Mouse (Mus musculus) spleen, postnatal 4 days (tissue): ENCODE measurements around the gene Pofut1.
"Not testable (repeated sequence)": the region's sequence is repeated elsewhere in the genome, so short reads cannot be mapped to it uniquely, and the experiment has no call there.

Experiments
- DNase-seq, 2 experiments: peaks; one replicate each; pipeline ENCODE4 v3.0.0; 2022; ENCODE audit warnings: low spot score in 2 of 2

Gene Pofut1

GRCm38 (mm10) chr2:153239021-153239859, 2.1 kb upstream of the Pofut1 start:
- DNase-seq = no peak

GRCm38 (mm10) chr2:153239860-153240480, 1.4 kb upstream of the Pofut1 start:
- no peak for DNase-seq

GRCm38 (mm10) chr2:153240701-153241235, 565 bp upstream of the Pofut1 start:
- peak; percentile 74 to 85 for DNase-seq

GRCm38 (mm10) chr2:153242156-153242555, 823 bp downstream of the Pofut1 start:
- no peak for DNase-seq

- DNase-seq = no peak
Measured at GRCm38 (mm10) chr2:153249751-153250150, 8.4 kb downstream of the Pofut1 start.

GRCm38 (mm10) chr2:153256604-153257003, 15.3 kb downstream of the Pofut1 start:
- no peak for DNase-seq

GRCm38 (mm10) chr2:153259030-153259863, 17.9 kb downstream of the Pofut1 start:
- DNase-seq = no peak

- no peak for DNase-seq
Measured at GRCm38 (mm10) chr2:153259864-153260674, 18.7 kb downstream of the Pofut1 start.

GRCm38 (mm10) chr2:153263053-153263452, 21.7 kb downstream of the Pofut1 start:
- no peak for DNase-seq

- no peak for DNase-seq
Measured at GRCm38 (mm10) chr2:153267331-153267730, 26.0 kb downstream of the Pofut1 start.

GRCm38 (mm10) chr2:153270231-153270915, 29.0 kb downstream of the Pofut1 start:
- DNase-seq = not testable (repeated sequence)

- DNase-seq = not testable (repeated sequence)
Measured at GRCm38 (mm10) chr2:153274200-153274918, 33.0 kb downstream of the Pofut1 start.

GRCm38 (mm10) chr2:153274919-153275247, 33.5 kb downstream of the Pofut1 start:
- no peak for DNase-seq

- DNase-seq = not testable (repeated sequence)
Measured at GRCm38 (mm10) chr2:153275577-153275976, 34.2 kb downstream of the Pofut1 start.

GRCm38 (mm10) chr2:153276440-153276839, 35.1 kb downstream of the Pofut1 start:
- no peak for DNase-seq

- DNase-seq = not testable (repeated sequence)
Measured at GRCm38 (mm10) chr2:153276846-153277245, 35.5 kb downstream of the Pofut1 start.

GRCm38 (mm10) chr2:153278357-153278756, 37.0 kb downstream of the Pofut1 start:
- no peak for DNase-seq

GRCm38 (mm10) chr2:153283919-153284318, 42.6 kb downstream of the Pofut1 start:
- DNase-seq = no peak

- DNase-seq = no peak
Measured at GRCm38 (mm10) chr2:153286524-153286923, 45.2 kb downstream of the Pofut1 start.

- no peak for DNase-seq
Measured at GRCm38 (mm10) chr2:153287835-153288234, 46.5 kb downstream of the Pofut1 start.
